9 mouse cellular contexts compared by ENCODE assay signal in genomic region chr11:58238840-58239791, GRCm38 (mm10). TPM values are rescaled to one million over a fixed set of nuclear protein-coding genes. Genes with fewer than 3 reads are reported as not detected.
DNase-seq lines count a peak whose midpoint lies in the region; ATAC-seq and TF ChIP-seq lines count a peak whose summit lies in the region.
"Had no signal": no experiment of that assay in that cellular context is flagged by ENCODE, and none has a peak within 500 bp of the region (broad histone marks: within the 10 kb centered on the region; RNA-seq: fewer than 3 reads in every experiment).

No protein-coding gene starts in this region.

- H3K4me1 ChIP-seq in E14TG2a.4 (replicated peaks; ENCODE audit: low read depth, low read length) = peaks cover 5% of the 10 kb centered on the region
- H3K4me1 ChIP-seq in forebrain, embryonic 15.5 days = 0 out of 2 replicates have a peak, but pooled peaks cover 6% of the 10 kb centered on the region
- H3K4me1 ChIP-seq in hindbrain, embryonic 16.5 days (ENCODE audit: control insufficient read depth, insufficient read depth, low read depth, low read length) = no peaks in the 10 kb centered on the region
- peaks cover 5% of the 10 kb centered on the region for H3K4me1 ChIP-seq in liver, embryonic 11.5 days (replicated peaks; ENCODE audit: control insufficient read depth, insufficient read depth, low read length)
- no peaks in the 10 kb centered on the region for H3K4me1 ChIP-seq in midbrain, postnatal 0 days (ENCODE audit: insufficient read depth, low read length)

- peak; percentile 74 for DNase-seq in adrenal gland, postnatal 14 days
- peak; percentile 71 for DNase-seq in liver, embryonic 11.5 days (ENCODE audit: low spot score)
- peak; percentile 61 for DNase-seq in midbrain, postnatal 0 days (ENCODE audit: low spot score)
- DNase-seq in thymus, postnatal 25 days = peak; percentile 49
- DNase-seq in left cerebral cortex, adult 9 months (ENCODE audit: low spot score in 2 of 2) = no peak

- WGBS in forebrain, embryonic 15.5 days = 1% methylated on average over 37 of the region's 37 CpGs
- 1% methylated on average over 37 of the region's 37 CpGs for WGBS in hindbrain, embryonic 16.5 days
- WGBS in liver, embryonic 11.5 days = 3% methylated on average over 37 of the region's 37 CpGs
- WGBS in midbrain, postnatal 0 days = 3% methylated on average over 37 of the region's 37 CpGs

- TF ChIP-seq CTCF in E14TG2a.4 (conservative IDR thresholded peaks at IDR 0.05; ENCODE audit: low read length) = no peak
- peak; percentile 66 for TF ChIP-seq CTCF in midbrain, postnatal 0 days (IDR thresholded peaks at IDR 0.05)

- H3K9me3 ChIP-seq in E14TG2a.4 (ENCODE audit: low read length) = no peaks in the 10 kb centered on the region
- H3K9me3 ChIP-seq in forebrain, embryonic 15.5 days = no peaks in the 10 kb centered on the region
- H3K9me3 ChIP-seq in hindbrain, embryonic 16.5 days (ENCODE audit: control insufficient read depth, low read length) = no peaks in the 10 kb centered on the region
- no peaks in the 10 kb centered on the region for H3K9me3 ChIP-seq in liver, embryonic 11.5 days (ENCODE audit: control insufficient read depth, low read length)
- no peaks in the 10 kb centered on the region for H3K9me3 ChIP-seq in midbrain, postnatal 0 days (ENCODE audit: low read length)

- peak overlapping the region; percentile 31 for H3K9ac ChIP-seq in forebrain, embryonic 15.5 days (replicated peaks)
- peak overlapping the region; percentile 58 for H3K9ac ChIP-seq in hindbrain, embryonic 16.5 days (ENCODE audit: low read depth, low read length)
- H3K9ac ChIP-seq in liver, embryonic 11.5 days (ENCODE audit: low read depth, low read length) = no peak overlapping the region
- H3K9ac ChIP-seq in midbrain, postnatal 0 days (replicated peaks; ENCODE audit: low read length, poor library complexity, severe bottlenecking) = peak overlapping the region; percentile 57

- H3K36me3 ChIP-seq in E14TG2a.4 (ENCODE audit: insufficient read depth, low read length) = no peaks in the 10 kb centered on the region
- H3K36me3 ChIP-seq in forebrain, embryonic 15.5 days = no peaks in the 10 kb centered on the region
- no peaks in the 10 kb centered on the region for H3K36me3 ChIP-seq in hindbrain, embryonic 16.5 days (ENCODE audit: control insufficient read depth, insufficient read depth, low read length)
- H3K36me3 ChIP-seq in liver, embryonic 11.5 days (ENCODE audit: control insufficient read depth, insufficient read depth, low read length) = no peaks in the 10 kb centered on the region
- H3K36me3 ChIP-seq in midbrain, postnatal 0 days (ENCODE audit: insufficient read depth, low read length) = no peaks in the 10 kb centered on the region

- H3K27ac ChIP-seq in forebrain, embryonic 15.5 days (replicated peaks) = no peak overlapping the region
- H3K27ac ChIP-seq in hindbrain, embryonic 16.5 days (ENCODE audit: low read depth, low read length) = no peak overlapping the region
- no peak overlapping the region for H3K27ac ChIP-seq in liver, embryonic 11.5 days (ENCODE audit: low read depth, low read length)
- 0 out of 2 replicates have a peak overlapping the region, but pooled peaks have one; percentile 18 for H3K27ac ChIP-seq in midbrain, postnatal 0 days (ENCODE audit: low read depth, low read length)

- peak overlapping the region; percentile 53 for H3K4me2 ChIP-seq in forebrain, embryonic 15.5 days (replicated peaks)
- H3K4me2 ChIP-seq in hindbrain, embryonic 16.5 days (ENCODE audit: low read length) = peak overlapping the region; percentile 68
- peak overlapping the region; percentile 68 for H3K4me2 ChIP-seq in liver, embryonic 11.5 days
- H3K4me2 ChIP-seq in midbrain, postnatal 0 days (ENCODE audit: low read depth, low read length, poor library complexity, severe bottlenecking) = peak overlapping the region; percentile 54

- H3K4me3 ChIP-seq in E14TG2a.4 (replicated peaks; ENCODE audit: low read length) = peak overlapping the region; percentile 77
- peak overlapping the region; percentile 41 for H3K4me3 ChIP-seq in forebrain, embryonic 15.5 days
- H3K4me3 ChIP-seq in hindbrain, embryonic 16.5 days (ENCODE audit: low read length) = peak overlapping the region; percentile 47
- H3K4me3 ChIP-seq in liver, embryonic 11.5 days (ENCODE audit: low read depth, low read length) = peak overlapping the region; percentile 39
- peak overlapping the region; percentile 40 for H3K4me3 ChIP-seq in midbrain, postnatal 0 days (ENCODE audit: low read depth, low read length)

- H3K27me3 ChIP-seq in E14TG2a.4 (ENCODE audit: insufficient read depth, low read length) = no peaks in the 10 kb centered on the region; the same call in 1 of the 2 replicates
- no peaks in the 10 kb centered on the region for H3K27me3 ChIP-seq in forebrain, embryonic 15.5 days
- 0 out of 2 replicates have a peak, but pooled peaks cover 2% of the 10 kb centered on the region for H3K27me3 ChIP-seq in hindbrain, embryonic 16.5 days (replicated peaks; ENCODE audit: control insufficient read depth, insufficient read depth, low read length)
- H3K27me3 ChIP-seq in liver, embryonic 11.5 days (replicated peaks; ENCODE audit: control insufficient read depth, insufficient read depth, low read length) = no peaks in the 10 kb centered on the region
- no peaks in the 10 kb centered on the region for H3K27me3 ChIP-seq in midbrain, postnatal 0 days (ENCODE audit: insufficient read depth, low read length)

- ATAC-seq in forebrain, embryonic 15.5 days (replicated peaks) = peak; percentile 83
- ATAC-seq in hindbrain, embryonic 16.5 days = peak; percentile 98
- ATAC-seq in liver, embryonic 11.5 days (replicated peaks; ENCODE audit: low FRiP score) = peak; percentile 91
- peak; percentile 86 for ATAC-seq in midbrain, postnatal 0 days (ENCODE audit: low FRiP score)

RNA-seq across cellular contexts. Expression of gene 4930438A08Rik, which starts 35.5 kb away (rescaled TPM):
- not detected in 2 replicates for total RNA-seq in adrenal gland, postnatal 14 days (2021)
- not detected in 2 replicates for polyA plus RNA-seq in forebrain, embryonic 15.5 days (2015; fragmentation: Nextera tagmentation; extraction: Ambion mirVana)
- 0.11 TPM in 1 of 2 replicates, not detected in the other for polyA plus RNA-seq in hindbrain, embryonic 16.5 days (2015; fragmentation: Nextera tagmentation; extraction: Ambion mirVana)
- polyA plus RNA-seq in liver, embryonic 11.5 days (2014; fragmentation: Nextera tagmentation; extraction: Ambion mirVana) = 0.30 and 0.44 TPM in 2 replicates
- 0.09 and 0.38 TPM in 2 replicates for total RNA-seq in midbrain, postnatal 0 days (2014; rRNA removed)
- not detected in 2 replicates for polyA plus RNA-seq in midbrain, postnatal 0 days (2015; fragmentation: Nextera tagmentation; extraction: Ambion mirVana)
- total RNA-seq: gastrocnemius, adult 8-10 months had no signal

RNA-seq across cellular contexts. Expression of gene Irgm2, which starts 39.7 kb away (rescaled TPM):
- 7.1 and 9.2 TPM in 2 replicates for total RNA-seq in adrenal gland, postnatal 14 days (2021)
- polyA plus RNA-seq in forebrain, embryonic 15.5 days (2015; fragmentation: Nextera tagmentation; extraction: Ambion mirVana) = 0.55 and 0.86 TPM in 2 replicates
- 1.5 and 1.7 TPM in 2 replicates for polyA plus RNA-seq in hindbrain, embryonic 16.5 days (2015; fragmentation: Nextera tagmentation; extraction: Ambion mirVana)
- polyA plus RNA-seq in liver, embryonic 11.5 days (2014; fragmentation: Nextera tagmentation; extraction: Ambion mirVana) = 2.3 and 2.5 TPM in 2 replicates
- 0.77 and 2.1 TPM in 2 replicates for total RNA-seq in midbrain, postnatal 0 days (2014; rRNA removed)
- polyA plus RNA-seq in midbrain, postnatal 0 days (2015; fragmentation: Nextera tagmentation; extraction: Ambion mirVana) = 0.67 and 1.1 TPM in 2 replicates

RNA-seq across cellular contexts. Expression of gene Igtp, which starts 39.8 kb away (rescaled TPM):
- total RNA-seq in adrenal gland, postnatal 14 days (2021) = 8.5 and 8.9 TPM in 2 replicates
- polyA plus RNA-seq in forebrain, embryonic 15.5 days (2015; fragmentation: Nextera tagmentation; extraction: Ambion mirVana) = 1.3 and 1.5 TPM in 2 replicates
- 2.3 and 2.4 TPM in 2 replicates for polyA plus RNA-seq in hindbrain, embryonic 16.5 days (2015; fragmentation: Nextera tagmentation; extraction: Ambion mirVana)
- polyA plus RNA-seq in liver, embryonic 11.5 days (2014; fragmentation: Nextera tagmentation; extraction: Ambion mirVana) = 5.0 and 5.5 TPM in 2 replicates
- 1.6 and 2.4 TPM in 2 replicates for total RNA-seq in midbrain, postnatal 0 days (2014; rRNA removed)
- 1.9 and 2.7 TPM in 2 replicates for polyA plus RNA-seq in midbrain, postnatal 0 days (2015; fragmentation: Nextera tagmentation; extraction: Ambion mirVana)

Comparison
In these comparisons a context has a peak if more than half of its experiments do, and no peak if none do; other contexts are left out.
1. DNase-seq: peak in adrenal gland, postnatal 14 days (single experiment), liver, embryonic 11.5 days (single experiment), midbrain, postnatal 0 days (single experiment) and thymus, postnatal 25 days (single experiment); none in left cerebral cortex, adult 9 months (0 of 2).
2. Peak in every context shown above with its lines, with median percentiles within 50 percentile points of each other: H3K4me3 ChIP-seq, ATAC-seq and H3K4me2 ChIP-seq.